Mouse (Mus musculus) C2C12 (cell line): ENCODE measurements around the gene Asb1.

Experiments used
- CTCF ChIP-seq: IDR thresholded peaks from one replicate; pipeline ENCODE4 v1.5.1; 2011; ENCODE audit not compliant: control insufficient read depth, insufficient read depth, insufficient read length
- MAX ChIP-seq: IDR thresholded peaks from one replicate; pipeline ENCODE4 v1.6.1; 2011; ENCODE audit warnings: mild to moderate bottlenecking, control low read depth
- MYOD1 ChIP-seq: IDR thresholded peaks from one replicate; pipeline ENCODE4 v1.6.1; 2011; ENCODE audit warnings: low read depth; ENCODE audit not compliant: control insufficient read depth, insufficient read length
- MYOG ChIP-seq: IDR thresholded peaks from one replicate; pipeline ENCODE4 v1.6.1; 2011; ENCODE audit not compliant: control insufficient read depth, insufficient read length; ENCODE audit errors: extremely low read depth
- USF1 ChIP-seq: IDR thresholded peaks from one replicate; pipeline ENCODE4 v1.6.1; 2011; ENCODE audit warnings: low read depth, mild to moderate bottlenecking, control low read depth, moderate library complexity

DNA sequence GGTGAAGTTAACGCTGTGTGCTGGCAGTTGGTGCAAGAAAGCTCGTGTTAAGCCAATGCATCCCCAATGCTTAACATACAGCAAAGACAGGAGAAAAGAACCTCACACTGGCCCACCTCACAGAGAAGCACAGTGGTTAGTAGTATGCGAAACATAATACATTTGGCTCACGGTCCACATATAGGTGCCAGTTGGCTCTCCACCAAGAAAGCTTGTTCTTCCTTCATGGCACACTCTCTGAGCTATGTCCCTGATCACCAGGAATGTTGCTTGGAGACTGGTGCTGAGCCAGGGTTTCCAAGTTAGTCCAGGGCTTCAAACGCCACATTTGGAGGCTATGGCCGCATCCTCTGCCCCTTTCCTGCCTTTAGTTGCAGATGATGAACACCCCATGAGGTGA lies 20.9 kb downstream of the Asb1 start:
- TF ChIP-seq MAX: no peak
- no peak for TF ChIP-seq CTCF
- no peak for TF ChIP-seq USF1
- no peak for TF ChIP-seq MYOG
- no peak for TF ChIP-seq MYOD1
